Mouse (Mus musculus): ENCODE results near the gene Insc.
"Not testable (repeated sequence)": the region's sequence is repeated elsewhere in the genome, so short reads cannot be mapped to it uniquely, and the experiment has no call there.

Insc gene

DNA sequence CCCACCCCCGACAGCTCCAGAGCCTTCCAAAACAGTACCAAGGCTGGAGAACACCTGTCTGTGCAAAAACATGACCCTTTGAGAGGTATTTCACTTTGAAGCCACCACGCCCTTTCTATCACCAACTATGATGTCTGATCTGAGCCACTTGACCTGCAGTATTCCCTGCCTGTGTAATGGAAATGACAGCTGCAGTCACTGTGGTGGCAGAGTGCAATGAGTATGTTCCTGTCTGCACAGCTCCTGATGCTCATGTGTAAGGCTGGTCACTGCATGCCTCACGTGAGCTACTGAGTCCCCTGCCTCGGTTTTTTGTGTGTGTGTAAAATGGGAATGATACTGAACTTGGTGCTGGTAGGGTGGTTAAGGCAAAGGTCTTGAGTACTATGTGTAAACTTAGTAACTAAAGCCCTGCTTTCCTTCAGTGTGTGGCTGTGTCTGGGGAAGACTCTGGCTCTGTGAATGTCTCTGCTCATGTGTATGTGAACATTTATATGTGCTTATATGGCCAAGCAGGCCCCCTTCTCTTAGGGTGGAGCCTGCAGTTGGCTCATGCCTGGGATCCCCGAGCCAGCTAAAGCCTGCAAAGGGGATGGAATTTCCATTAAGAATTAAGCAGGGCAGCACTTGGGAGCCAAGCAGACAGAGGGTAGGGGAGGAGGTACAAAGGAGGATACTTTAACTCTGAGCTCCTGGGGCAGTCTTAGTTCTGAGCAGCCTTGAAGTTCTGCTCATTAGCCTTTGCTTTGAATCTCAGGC, at the start of gene Insc:
Insc (plus strand) TSS at position 673 of the 759 bp plus-strand sequence.
- DNase-seq = no peak

DNA sequence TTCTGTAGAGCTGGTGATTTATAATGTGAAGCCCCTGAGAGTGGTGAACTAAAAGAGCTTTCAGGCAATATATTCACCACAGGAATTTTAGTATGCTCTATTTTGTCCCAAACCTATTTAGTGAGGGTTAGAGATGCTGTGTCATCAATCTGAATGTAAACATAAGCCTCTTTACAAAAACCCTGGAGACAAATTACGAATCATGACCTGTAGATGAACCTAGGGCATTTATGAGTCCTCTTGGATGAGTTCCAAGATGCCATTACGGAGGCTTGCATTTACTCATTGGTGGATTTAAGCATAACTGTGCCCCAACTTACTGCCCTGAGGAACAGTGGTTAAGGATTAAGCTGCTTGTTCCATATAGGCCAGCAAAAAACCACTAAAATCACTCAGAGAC, 42.6 kb upstream of the Insc start:
- DNase-seq = no peak

DNA sequence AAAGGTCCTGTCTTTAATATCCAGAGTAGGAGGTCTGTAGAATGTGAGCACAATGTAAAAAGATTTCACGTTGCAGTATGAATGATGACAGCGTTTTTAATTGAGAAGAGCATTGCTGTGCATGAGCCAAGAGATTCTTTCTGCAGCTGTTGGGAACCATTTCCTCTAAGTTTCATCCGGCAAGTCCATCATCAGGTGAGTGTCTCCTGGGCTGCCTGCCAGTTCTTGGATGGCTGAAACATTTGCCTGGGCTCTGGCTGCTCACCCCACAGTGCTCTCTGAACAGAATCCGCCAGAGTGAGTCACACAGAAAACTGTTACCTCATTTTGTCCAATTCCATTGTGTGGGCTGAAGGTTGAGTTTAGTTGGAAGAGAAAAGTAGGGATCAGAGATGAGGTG, 36.8 kb upstream of the Insc start:
- no peak for DNase-seq

GRCm38 (mm10) chr7:114707398-114707797, 36.1 kb upstream of the Insc start:
- no peak for DNase-seq

DNA sequence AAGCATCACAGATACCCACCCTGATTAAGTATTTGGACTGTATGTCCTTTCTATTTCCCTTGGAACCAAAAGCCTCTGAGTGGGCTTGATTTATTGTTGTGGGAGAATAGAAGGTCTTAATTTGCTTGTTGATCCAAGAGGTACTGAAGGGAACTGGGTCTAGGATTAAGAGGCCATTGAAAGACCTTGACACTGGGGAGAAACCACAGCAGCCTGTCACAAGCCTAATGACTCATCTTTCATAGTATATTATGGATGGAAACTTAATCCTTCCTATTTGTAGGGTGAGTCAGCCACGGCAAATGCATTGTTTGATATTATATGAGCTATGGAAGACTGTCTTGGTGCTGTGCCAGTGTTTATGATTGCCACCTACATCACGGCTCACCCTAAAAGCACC, 33.1 kb upstream of the Insc start:
- DNase-seq = no peak

DNA sequence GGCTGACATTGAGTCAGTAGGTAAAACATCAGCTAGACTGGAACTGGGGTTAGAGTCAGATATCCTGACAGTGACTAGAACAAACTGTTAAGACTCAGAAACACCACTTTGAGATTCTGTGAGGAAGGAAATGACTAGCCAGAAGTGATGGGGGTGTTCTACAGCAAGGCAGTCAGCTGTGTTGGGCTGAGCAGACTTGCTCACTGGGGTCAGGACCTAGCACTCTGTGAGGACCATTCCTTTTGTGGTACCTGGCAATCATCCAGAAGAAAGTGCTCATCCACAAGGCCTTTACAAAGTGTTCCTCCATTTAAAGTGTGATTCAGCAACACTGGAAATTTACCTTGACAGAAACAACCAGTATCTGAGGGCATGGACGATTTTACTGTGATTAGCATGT, 31.0 kb upstream of the Insc start:
- DNase-seq = no peak

GRCm38 (mm10) chr7:114718300-114718699, 25.2 kb upstream of the Insc start, which contains the start of gene Calcb:
Gene Calcb, plus strand, starts transcription at chr7:114718643.
- DNase-seq = no peak

- DNase-seq = peak; percentile 9 to 10
These were observed 23.9 kb upstream of the Insc start for GRCm38 (mm10) chr7:114719381-114720131.

GRCm38 (mm10) chr7:114729696-114730095, 13.8 kb upstream of the Insc start:
- DNase-seq = not testable (repeated sequence)

DNA sequence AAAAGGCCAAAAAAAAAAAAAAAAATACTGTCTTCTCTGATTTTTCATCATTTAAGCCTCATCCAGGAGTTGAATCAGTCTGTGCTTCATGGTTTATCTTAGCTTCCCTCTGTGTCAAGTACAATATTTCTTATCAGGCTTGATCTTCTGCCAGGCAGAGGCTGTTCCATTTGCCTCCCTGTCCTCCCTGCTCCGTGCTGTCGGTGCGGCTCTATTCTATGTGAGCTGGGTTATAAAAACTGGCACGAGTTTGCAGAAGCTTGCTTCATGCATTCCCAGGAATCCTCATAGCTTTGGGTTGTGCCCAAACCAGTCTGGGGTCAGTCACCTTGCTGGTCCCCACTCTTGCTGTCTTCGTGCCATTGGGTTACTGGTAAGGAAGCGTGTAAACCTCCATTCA, 12.3 kb upstream of the Insc start:
- no peak for DNase-seq

- not testable (repeated sequence) for DNase-seq
These were observed 11.8 kb upstream of the Insc start for GRCm38 (mm10) chr7:114731700-114732099.

DNA sequence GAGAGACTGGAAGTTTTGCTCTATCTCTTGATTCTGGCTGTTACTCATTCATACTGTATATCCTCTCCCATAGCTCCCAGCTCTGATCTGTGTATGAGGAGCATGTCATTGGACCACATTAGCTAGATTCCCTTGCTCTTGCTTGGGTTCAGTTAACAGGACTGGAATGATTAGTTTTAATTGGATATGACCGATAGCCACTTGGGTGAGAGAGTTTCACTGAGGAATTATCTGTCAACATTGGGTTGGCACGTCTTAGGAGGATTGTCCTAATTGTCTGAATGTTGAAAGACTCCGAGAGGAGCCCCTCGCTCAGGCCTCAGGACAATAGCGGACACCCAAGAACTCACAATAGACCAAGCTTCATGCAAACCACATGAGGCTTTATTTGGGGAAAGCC, 7.2 kb upstream of the Insc start:
- DNase-seq = no peak

- DNase-seq = no peak
These were observed 5.3 kb upstream of the Insc start for GRCm38 (mm10) chr7:114738166-114738565.

GRCm38 (mm10) chr7:114740360-114741165, 2.9 kb upstream of the Insc start:
- no peak for DNase-seq

- no peak for DNase-seq
These were observed 1.2 kb downstream of the Insc start for GRCm38 (mm10) chr7:114744639-114745245.

DNA sequence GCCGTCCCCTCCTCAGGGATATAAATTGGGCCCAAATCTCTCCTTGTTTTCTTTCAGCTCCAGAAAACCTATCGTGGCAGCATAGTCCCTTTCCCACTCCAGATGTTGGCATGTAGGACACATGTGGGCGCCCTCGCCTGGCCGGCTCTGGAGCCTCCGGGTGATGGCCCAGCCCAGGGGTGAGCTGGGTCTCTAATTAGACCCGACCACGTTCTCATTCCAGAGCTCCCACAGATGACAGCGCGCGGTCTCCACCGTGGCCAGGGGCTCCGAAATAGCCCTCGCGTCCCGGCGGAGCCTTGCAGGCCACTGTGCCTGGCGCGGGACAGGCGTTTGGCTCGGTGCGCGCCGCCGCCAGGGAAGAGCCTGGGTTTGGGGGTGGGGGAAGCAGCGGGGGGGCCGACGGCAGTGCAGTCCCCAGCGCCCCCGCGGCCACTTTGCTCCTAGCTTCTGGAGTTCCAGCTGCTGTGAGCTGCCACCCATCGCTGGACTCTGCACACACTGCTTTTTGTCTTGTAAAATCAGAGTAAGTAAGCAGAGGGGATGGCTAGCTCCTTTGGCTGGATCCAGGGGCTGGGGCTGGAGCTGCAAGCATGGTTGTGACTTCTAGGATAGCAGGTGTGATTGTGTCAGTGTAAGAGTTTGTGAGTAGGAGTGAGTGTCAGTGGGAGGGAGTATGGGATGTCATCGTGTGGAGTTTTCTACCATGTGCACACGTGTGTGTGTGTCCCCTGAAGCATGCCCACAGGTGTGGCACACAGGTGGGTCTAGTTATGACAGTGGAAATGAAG, 2.2 kb downstream of the Insc start:
- DNase-seq = peak in 1 of 2 experiments; percentile 9

- DNase-seq = peak; percentile 6 to 16
These were observed 4.1 kb downstream of the Insc start for GRCm38 (mm10) chr7:114747596-114747995.

- DNase-seq = no peak
These were observed 4.7 kb downstream of the Insc start for GRCm38 (mm10) chr7:114748239-114748638.

DNA sequence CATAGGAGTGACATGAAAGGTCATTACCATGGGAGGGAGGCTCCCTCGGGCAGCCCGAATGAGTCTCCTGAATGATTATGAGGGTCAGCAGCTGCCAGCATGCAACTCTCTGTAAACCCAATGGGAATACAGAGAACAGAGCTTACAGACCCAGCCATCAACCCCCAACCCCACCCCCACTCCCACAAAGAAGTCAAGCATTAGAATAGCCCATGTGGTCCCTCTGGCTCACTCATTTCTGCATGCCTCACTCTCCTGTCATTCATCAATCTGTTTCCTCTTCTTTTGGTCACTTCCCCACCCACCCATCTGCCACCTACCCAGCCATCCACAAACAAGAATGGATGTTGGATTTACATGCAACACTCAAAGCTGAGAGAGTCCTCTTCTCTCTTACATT, 10.0 kb downstream of the Insc start:
- no peak for DNase-seq

- no peak for DNase-seq
These were observed 10.7 kb downstream of the Insc start for GRCm38 (mm10) chr7:114754196-114754595.

GRCm38 (mm10) chr7:114754626-114755025, 11.1 kb downstream of the Insc start:
- no peak for DNase-seq

GRCm38 (mm10) chr7:114762660-114763059, 19.2 kb downstream of the Insc start:
- DNase-seq = no peak
